ENCODE assay signal across 8 mouse cellular contexts in the genomic region with DNA sequence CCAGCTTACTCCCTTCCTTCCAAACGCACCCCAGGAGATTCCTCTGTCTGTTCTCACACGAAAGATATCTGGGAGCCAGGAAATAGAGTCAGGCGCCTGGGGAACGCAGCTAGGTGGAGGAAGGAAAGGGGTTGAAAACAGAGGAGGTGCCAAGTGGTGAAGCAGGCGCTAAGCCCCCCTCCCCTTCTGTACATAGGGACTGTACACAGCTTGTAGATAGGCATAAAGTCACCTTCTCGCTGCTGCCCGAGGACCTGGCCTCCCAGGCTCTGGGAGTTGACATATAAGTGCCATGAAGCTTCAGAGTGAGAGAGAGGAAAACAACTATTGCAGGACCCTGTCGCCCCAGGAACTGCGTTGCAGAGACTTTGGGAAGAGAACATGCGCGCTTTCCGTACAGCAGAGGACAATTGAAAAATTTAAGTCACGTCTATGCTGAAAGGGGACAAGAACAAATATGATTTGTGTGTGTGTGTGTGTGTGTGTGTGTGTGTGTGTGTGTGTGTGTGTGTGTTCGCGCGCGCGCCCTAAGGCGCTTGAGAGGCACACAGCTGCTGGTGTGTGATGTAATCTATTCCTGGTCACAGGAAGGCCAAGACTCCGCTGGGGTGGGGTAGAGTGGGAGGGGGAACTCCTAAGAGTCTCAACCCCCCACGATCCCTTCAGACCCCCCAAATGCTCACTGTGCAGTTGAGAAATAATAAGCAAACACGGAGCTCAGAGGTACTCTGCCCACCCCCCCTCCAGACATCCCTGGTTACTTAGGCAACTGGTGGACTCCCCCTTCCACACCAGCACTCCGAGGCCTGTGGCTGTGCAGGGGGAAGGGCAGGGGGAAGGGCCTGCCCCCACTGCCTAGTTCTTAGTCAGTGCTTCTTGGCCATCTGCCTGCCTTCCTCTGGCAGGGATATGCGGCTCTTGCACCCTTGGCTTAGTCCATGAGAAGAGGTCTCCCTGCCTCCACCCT. TPM values are rescaled to one million over a fixed set of nuclear protein-coding genes. Genes with fewer than 3 reads are reported as not detected.
DNase-seq lines count a peak whose midpoint lies in the region; ATAC-seq lines count a peak whose summit lies in the region.

No protein-coding gene starts in this region.

- no peaks in the 10 kb centered on the region for H3K27me3 ChIP-seq in embryonic facial prominence, embryonic 15.5 days
- no peaks in the 10 kb centered on the region for H3K27me3 ChIP-seq in heart, embryonic 11.5 days (ENCODE audit: control insufficient read depth, insufficient read depth, low read length)
- H3K27me3 ChIP-seq in kidney, embryonic 14.5 days (ENCODE audit: control insufficient read depth, insufficient read depth, low read length) = no peaks in the 10 kb centered on the region
- no peaks in the 10 kb centered on the region for H3K27me3 ChIP-seq in liver, embryonic 15.5 days

- no peak overlapping the region for H3K9ac ChIP-seq in embryonic facial prominence, embryonic 15.5 days
- H3K9ac ChIP-seq in heart, embryonic 11.5 days (ENCODE audit: low read depth, low read length) = peak overlapping the region; percentile 69
- H3K9ac ChIP-seq in kidney, embryonic 14.5 days (ENCODE audit: low read depth, low read length) = peak overlapping the region; percentile 1; the same call in 1 of the 2 replicates
- H3K9ac ChIP-seq in liver, embryonic 15.5 days = peak overlapping the region; percentile 46

- H3K27ac ChIP-seq in embryonic facial prominence, embryonic 15.5 days (replicated peaks) = peak overlapping the region; percentile 94
- peak overlapping the region; percentile 78 for H3K27ac ChIP-seq in heart, embryonic 11.5 days (ENCODE audit: low read depth, low read length)
- H3K27ac ChIP-seq in kidney, embryonic 14.5 days (ENCODE audit: low read depth, low read length) = peak overlapping the region; percentile 71
- H3K27ac ChIP-seq in liver, embryonic 15.5 days (replicated peaks) = peak overlapping the region; percentile 93

- peak overlapping the region; percentile 44 for H3K4me2 ChIP-seq in embryonic facial prominence, embryonic 15.5 days (replicated peaks)
- peak overlapping the region; percentile 64 for H3K4me2 ChIP-seq in heart, embryonic 11.5 days
- peak overlapping the region; percentile 12 for H3K4me2 ChIP-seq in kidney, embryonic 14.5 days (replicated peaks; ENCODE audit: low read depth, low read length)
- H3K4me2 ChIP-seq in liver, embryonic 15.5 days = peak overlapping the region; percentile 62

- peak; percentile 99 for DNase-seq in 3T3-L1 (ENCODE audit: low read depth, low spot score)
- DNase-seq in ZHBTc4 (ENCODE audit: low read depth, low spot score) = peak; percentile 47
- DNase-seq in neural tube, embryonic 10.5 days (ENCODE audit: extremely low spot score, low spot score) = peak; percentile 45
- DNase-seq in testis, postnatal 14 days (ENCODE audit: low spot score) = peak; percentile 80

- no peaks in the 10 kb centered on the region for H3K9me3 ChIP-seq in embryonic facial prominence, embryonic 15.5 days (replicated peaks)
- H3K9me3 ChIP-seq in heart, embryonic 11.5 days (replicated peaks; ENCODE audit: control insufficient read depth, low read length) = no peaks in the 10 kb centered on the region
- H3K9me3 ChIP-seq in kidney, embryonic 14.5 days (ENCODE audit: control insufficient read depth, low read length) = no peaks in the 10 kb centered on the region
- H3K9me3 ChIP-seq in liver, embryonic 15.5 days (replicated peaks) = no peaks in the 10 kb centered on the region

- peak overlapping the region; percentile 18 for H3K4me3 ChIP-seq in embryonic facial prominence, embryonic 15.5 days (replicated peaks)
- peak overlapping the region; percentile 18 for H3K4me3 ChIP-seq in heart, embryonic 11.5 days (ENCODE audit: low read depth, low read length)
- H3K4me3 ChIP-seq in kidney, embryonic 14.5 days (ENCODE audit: low read length) = 0 out of 2 replicates have a peak overlapping the region, but pooled peaks have one; percentile 2
- H3K4me3 ChIP-seq in liver, embryonic 15.5 days (replicated peaks) = peak overlapping the region; percentile 22; the same call in 1 of the 2 replicates

- H3K4me1 ChIP-seq in embryonic facial prominence, embryonic 15.5 days = peaks cover 31% of the 10 kb centered on the region
- peaks cover 15% of the 10 kb centered on the region for H3K4me1 ChIP-seq in heart, embryonic 11.5 days (ENCODE audit: control insufficient read depth, insufficient read depth, low read length)
- H3K4me1 ChIP-seq in kidney, embryonic 14.5 days (ENCODE audit: control insufficient read depth, insufficient read depth, low read length) = peaks cover 12% of the 10 kb centered on the region; the same call in 1 of the 2 replicates
- H3K4me1 ChIP-seq in liver, embryonic 15.5 days (replicated peaks) = peaks cover 76% of the 10 kb centered on the region

- ATAC-seq in embryonic facial prominence, embryonic 15.5 days (ENCODE audit: insufficient number of reproducible peaks, low FRiP score, low TSS enrichment, low read depth) = peak; percentile 90
- peak; percentile 73 for ATAC-seq in heart, embryonic 11.5 days (replicated peaks; ENCODE audit: insufficient number of reproducible peaks, low FRiP score, low TSS enrichment)
- ATAC-seq in kidney, embryonic 14.5 days (ENCODE audit: low FRiP score, low TSS enrichment) = peak; percentile 78
- no peak for ATAC-seq in liver, embryonic 15.5 days (ENCODE audit: insufficient read depth)

- 9% methylated on average over 24 of the region's 24 CpGs for WGBS in embryonic facial prominence, embryonic 15.5 days
- WGBS in heart, embryonic 11.5 days (ENCODE audit: insufficient replicate concordance) = 17% methylated on average over 24 of the region's 24 CpGs
- 30% methylated on average over 23 of the region's 24 CpGs for WGBS in kidney, embryonic 14.5 days
- 9% methylated on average over 24 of the region's 24 CpGs for WGBS in liver, embryonic 15.5 days (ENCODE audit: insufficient replicate concordance)

- H3K36me3 ChIP-seq in embryonic facial prominence, embryonic 15.5 days = no peaks in the 10 kb centered on the region
- H3K36me3 ChIP-seq in heart, embryonic 11.5 days (ENCODE audit: control insufficient read depth, insufficient read depth, low read length) = no peaks in the 10 kb centered on the region
- H3K36me3 ChIP-seq in kidney, embryonic 14.5 days (ENCODE audit: control insufficient read depth, insufficient read depth, low read length) = no peaks in the 10 kb centered on the region
- H3K36me3 ChIP-seq in liver, embryonic 15.5 days (replicated peaks) = no peaks in the 10 kb centered on the region

RNA-seq across cellular contexts. Expression of a gene that starts 17.5 kb away (rescaled TPM):
- polyA plus RNA-seq in embryonic facial prominence, embryonic 15.5 days (2015; fragmentation: Nextera tagmentation; extraction: Ambion mirVana) = not detected in 2 replicates
- not detected in 2 replicates for polyA plus RNA-seq in heart, embryonic 11.5 days (2014; fragmentation: Nextera tagmentation; extraction: Ambion mirVana)
- polyA plus RNA-seq in kidney, embryonic 14.5 days (2014; fragmentation: Nextera tagmentation; extraction: Ambion mirVana) = not detected in 2 replicates
- polyA plus RNA-seq in liver, embryonic 15.5 days (2015; fragmentation: Nextera tagmentation; extraction: Ambion mirVana) = not detected in 2 replicates

RNA-seq across cellular contexts. Expression of a gene that starts 23.8 kb away (rescaled TPM):
- 52.0 and 58.8 TPM in 2 replicates for polyA plus RNA-seq in embryonic facial prominence, embryonic 15.5 days (2015; fragmentation: Nextera tagmentation; extraction: Ambion mirVana)
- 37.0 and 40.2 TPM in 2 replicates for polyA plus RNA-seq in heart, embryonic 11.5 days (2014; fragmentation: Nextera tagmentation; extraction: Ambion mirVana)
- polyA plus RNA-seq in kidney, embryonic 14.5 days (2014; fragmentation: Nextera tagmentation; extraction: Ambion mirVana) = 48.5 and 76.0 TPM in 2 replicates
- 33.3 and 33.6 TPM in 2 replicates for polyA plus RNA-seq in liver, embryonic 15.5 days (2015; fragmentation: Nextera tagmentation; extraction: Ambion mirVana)

Comparison
In these comparisons a context has a peak if more than half of its experiments do, and no peak if none do; other contexts are left out.
1. DNase-seq: peak in every context shown above with its lines; median percentile 99 in 3T3-L1; 80 in testis, postnatal 14 days; 47 in ZHBTc4; 45 in neural tube, embryonic 10.5 days.
2. H3K4me2 ChIP-seq: peak in every context shown above with its lines; median percentile 64 in heart, embryonic 11.5 days; 62 in liver, embryonic 15.5 days; 44 in embryonic facial prominence, embryonic 15.5 days; 12 in kidney, embryonic 14.5 days.